Mouse (Mus musculus) neural tube, embryonic 13.5 days (tissue): ENCODE measurements at regions not wholly inside any gene's neighbourhood (a gene's known extent, or its start where the extent isn't known, plus 50 kb on each side); places are given as distances from the start of the nearest gene placed in this dataset.
A peak's percentile ranks its signal among the peaks of the same experiment; 100 is the strongest.
"Not testable (repeated sequence)": the region's sequence is repeated elsewhere in the genome, so short reads cannot be mapped to it uniquely, and the experiment has no call there.

Experiments
- ATAC-seq: fragments of 200-750 bp; cut with Nextera tagmentation; 2 replicates; pipeline ENCODE4 v1.8.0; 2017; ENCODE audit warnings: low read depth, mild to moderate bottlenecking, moderate TSS enrichment, moderate library complexity
- H3K27ac ChIP-seq: fragments of 300-500 bp; sonication (generic); replicated peaks from 2 replicates; pipeline ENCODE4 v1.5.1; 2015; ENCODE audit warnings: moderate library complexity, mild to moderate bottlenecking, inconsistent platforms
- H3K27me3 ChIP-seq: fragments of 300-500 bp; sonication (generic); 2 replicates; pipeline ENCODE4 v1.6.1; 2015; ENCODE audit warnings: mild to moderate bottlenecking, inconsistent platforms
- H3K36me3 ChIP-seq: fragments of 300-500 bp; sonication (generic); 2 replicates; pipeline ENCODE4 v1.6.1; 2015; ENCODE audit warnings: mild to moderate bottlenecking, inconsistent platforms
- H3K4me1 ChIP-seq: fragments of 300-500 bp; sonication (generic); replicated peaks from 2 replicates; pipeline ENCODE4 v1.6.1; 2015; ENCODE audit warnings: inconsistent platforms
- H3K4me2 ChIP-seq: fragments of 300-500 bp; sonication (generic); 2 replicates; pipeline ENCODE4 v1.6.1; 2015; ENCODE audit warnings: inconsistent platforms, mild to moderate bottlenecking, moderate library complexity
- H3K4me3 ChIP-seq: fragments of 300-500 bp; sonication (generic); 2 replicates; pipeline ENCODE4 v1.5.1; 2015; ENCODE audit warnings: mild to moderate bottlenecking, inconsistent platforms
- H3K9ac ChIP-seq: fragments of 300-500 bp; sonication (generic); 2 replicates; pipeline ENCODE4 v1.6.1; 2015; ENCODE audit warnings: moderate library complexity, mild to moderate bottlenecking, inconsistent platforms
- H3K9me3 ChIP-seq: fragments of 300-500 bp; sonication (generic); 2 replicates; pipeline ENCODE4 v1.6.1; 2016; ENCODE audit warnings: inconsistent platforms
- WGBS: fragments of 180-500 bp; shearing (Covaris S2); methylation state at CpG from one replicate; pipeline ENCODE4 v1.1.7; 2015; 5-methylcytosine and 5-hydroxymethylcytosine counted together

- H3K4me3 ChIP-seq = no peak overlapping the region
Measured at GRCm38 (mm10) chr4:66691598-66692220, 135.7 kb upstream of the Tlr4 start.

DNA sequence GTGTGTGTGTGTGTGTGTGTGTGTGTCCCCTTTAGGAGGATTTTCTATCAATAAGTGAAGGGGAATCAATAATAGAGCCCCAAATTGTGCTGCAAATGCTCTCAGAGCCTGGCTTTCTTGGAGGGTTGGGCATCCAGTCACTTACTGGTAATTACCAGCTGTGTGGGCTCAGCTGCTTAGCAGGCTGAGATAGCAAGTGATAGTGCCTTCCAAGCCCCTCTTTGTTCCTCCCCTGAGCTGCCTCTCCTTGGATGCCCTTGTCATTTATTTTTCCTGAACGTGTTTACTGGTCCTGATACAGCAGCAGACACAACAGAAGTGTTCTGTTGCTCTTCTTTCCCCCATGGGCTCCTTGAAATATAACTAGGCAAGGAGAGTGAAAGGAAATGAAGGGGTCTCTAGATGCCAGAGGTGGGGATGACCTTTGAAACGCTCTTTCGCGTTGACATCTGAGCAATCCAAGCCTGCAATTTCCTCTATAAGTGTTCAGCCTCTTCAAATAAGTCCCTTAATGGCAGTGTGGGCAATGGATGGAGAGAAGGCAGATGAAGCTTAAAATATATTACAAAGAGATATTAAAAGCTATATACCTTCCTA, 133.3 kb upstream of the Tlr4 start:
- Histone ChIP-seq H3K4me1 (0 out of 2 replicates have a peak, but pooled peaks cover 15% of the 10 kb centered on the region), H3K9me3 (no peaks in the 10 kb centered on the region), H3K9ac (no peak overlapping the region), H3K4me3 (no peak overlapping the region), H3K36me3 (no peaks in the 10 kb centered on the region), H3K4me2 (no peak overlapping the region), H3K27me3 (no peaks in the 10 kb centered on the region), H3K27ac (peak overlapping the region; percentile 57)
- WGBS = 48% methylated on average over 4 of the region's 4 CpGs
- ATAC-seq = peak; percentile 84

More at GRCm38 (mm10) chr4:66691598-66692220, 135.7 kb upstream of the Tlr4 start:
- H3K9me3 ChIP-seq = no peaks in the 10 kb centered on the region
- no peaks in the 10 kb centered on the region for H3K27me3 ChIP-seq
- no peaks in the 10 kb centered on the region for H3K36me3 ChIP-seq
- no peak overlapping the region for H3K4me2 ChIP-seq
- no peak for ATAC-seq
- no peak overlapping the region for H3K27ac ChIP-seq
- 0 out of 2 replicates have a peak, but pooled peaks cover 15% of the 10 kb centered on the region for H3K4me1 ChIP-seq
- no peak overlapping the region for H3K9ac ChIP-seq
- WGBS = 47% methylated on average over 5 of the region's 5 CpGs

GRCm38 (mm10) chr4:66715821-66716760, 111.3 kb upstream of the Tlr4 start:
- peaks cover 5% of the 10 kb centered on the region; the same call in 1 of the 2 replicates for H3K9me3 ChIP-seq
- H3K27me3 ChIP-seq = no peaks in the 10 kb centered on the region
- H3K27ac ChIP-seq = peak overlapping the region; percentile 54; the same call in 1 of the 2 replicates

GRCm38 (mm10) chr4:66737407-66737806, 90.0 kb upstream of the Tlr4 start:
- no peak for ATAC-seq
- Histone ChIP-seq H3K36me3 (no peaks in the 10 kb centered on the region), H3K4me2 (no peak overlapping the region), H3K9me3 (no peaks in the 10 kb centered on the region), H3K4me3 (no peak overlapping the region), H3K4me1 (no peaks in the 10 kb centered on the region), H3K27me3 (no peaks in the 10 kb centered on the region), H3K9ac (no peak overlapping the region), H3K27ac (no peak overlapping the region)
- WGBS = 22% methylated on average over 2 of the region's 2 CpGs

More at GRCm38 (mm10) chr4:66715821-66716760, 111.3 kb upstream of the Tlr4 start:
- H3K4me3 ChIP-seq = no peak overlapping the region
- no peaks in the 10 kb centered on the region for H3K36me3 ChIP-seq
- H3K4me2 ChIP-seq = no peak overlapping the region
- peaks cover 12% of the 10 kb centered on the region for H3K4me1 ChIP-seq
- no peak overlapping the region for H3K9ac ChIP-seq
- ATAC-seq = peak; percentile 93
- 56% methylated on average over 6 of the region's 6 CpGs for WGBS

DNA sequence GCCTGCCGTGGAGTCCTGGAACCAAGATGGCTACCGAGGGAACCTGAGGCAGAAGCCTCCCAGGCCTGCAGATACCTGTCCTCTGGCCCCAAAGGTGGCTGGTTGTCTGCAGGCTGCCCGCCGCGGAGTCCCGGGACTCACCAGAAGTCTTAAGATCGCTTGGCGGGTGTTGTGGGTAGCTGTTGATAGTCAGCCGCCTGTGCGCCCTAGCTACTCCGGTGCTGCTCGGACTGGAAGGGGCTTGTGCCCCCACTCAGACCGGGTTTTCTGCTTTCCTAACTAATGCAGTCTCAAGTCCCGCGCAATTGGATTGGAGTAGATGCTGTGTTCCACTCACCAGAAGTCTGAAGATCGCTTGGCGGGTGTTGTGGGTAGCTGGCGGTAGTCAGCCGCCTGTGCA, 84.0 kb upstream of the Tlr4 start:
- not testable (repeated sequence) for H3K4me1 ChIP-seq, H3K36me3 ChIP-seq, H3K9me3 ChIP-seq

GRCm38 (mm10) chr4:66768762-66769161, 58.6 kb upstream of the Tlr4 start:
- H3K27ac ChIP-seq = no peak overlapping the region
- H3K4me2 ChIP-seq = no peak overlapping the region
- no peaks in the 10 kb centered on the region for H3K4me1 ChIP-seq
- H3K9ac ChIP-seq = no peak overlapping the region
- ATAC-seq = no peak
- no peak overlapping the region for H3K4me3 ChIP-seq
- no peaks in the 10 kb centered on the region for H3K27me3 ChIP-seq
- H3K36me3 ChIP-seq = no peaks in the 10 kb centered on the region
- WGBS = 50% methylated on average over 4 of the region's 4 CpGs
- H3K9me3 ChIP-seq = no peaks in the 10 kb centered on the region

More for the DNA sequence above, 84.0 kb upstream of the Tlr4 start:
- not testable (repeated sequence) for H3K27ac ChIP-seq, H3K4me2 ChIP-seq, H3K27me3 ChIP-seq, H3K9ac ChIP-seq, H3K4me3 ChIP-seq, ATAC-seq
- 93% methylated on average over 19 of the region's 19 CpGs for WGBS
